Mouse (Mus musculus) kidney, postnatal 10 days (tissue): ENCODE measurements at regions not wholly inside any gene's neighbourhood (a gene's known extent, or its start where the extent isn't known, plus 50 kb on each side); places are given as distances from the start of the nearest gene placed in this dataset.

Source experiments
- DNase-seq: peaks from one replicate; pipeline ENCODE4 v3.0.0; 2021; ENCODE audit warnings: mixed read lengths

GRCm38 (mm10) chr17:64229225-64229976 is 102.3 kb downstream of the Pja2 start:
- DNase-seq = no peak

- DNase-seq = peak; percentile 13
Observed at GRCm38 (mm10) chr17:64214599-64214998, 117.1 kb downstream of the Pja2 start.

- no peak for DNase-seq
Observed at GRCm38 (mm10) chr17:64213251-64213650, 118.5 kb downstream of the Pja2 start.

GRCm38 (mm10) chr17:64211281-64211680 is 120.4 kb downstream of the Pja2 start:
- no peak for DNase-seq

GRCm38 (mm10) chr17:64210366-64210765 is 121.3 kb downstream of the Pja2 start:
- no peak for DNase-seq

GRCm38 (mm10) chr17:64209640-64210039 is 122.1 kb downstream of the Pja2 start:
- no peak for DNase-seq

GRCm38 (mm10) chr17:64208152-64208855 is 123.4 kb downstream of the Pja2 start:
- DNase-seq = no peak

GRCm38 (mm10) chr17:64206196-64206718 is 125.5 kb downstream of the Pja2 start:
- DNase-seq = no peak

- DNase-seq = no peak
Observed at GRCm38 (mm10) chr17:64203611-64204010, 128.1 kb downstream of the Pja2 start.

GRCm38 (mm10) chr17:64202248-64202647 is 129.5 kb downstream of the Pja2 start:
- no peak for DNase-seq

GRCm38 (mm10) chr17:64201609-64202008 is 130.1 kb downstream of the Pja2 start:
- DNase-seq = no peak

- no peak for DNase-seq
Observed at GRCm38 (mm10) chr17:64200092-64200877, 131.4 kb downstream of the Pja2 start.

- no peak for DNase-seq
Observed at GRCm38 (mm10) chr17:64199241-64199933, 132.3 kb downstream of the Pja2 start.

- DNase-seq = no peak
Observed at GRCm38 (mm10) chr17:64196437-64196836, 135.3 kb downstream of the Pja2 start.

GRCm38 (mm10) chr17:64193055-64193454 is 138.7 kb downstream of the Pja2 start:
- no peak for DNase-seq
